Mouse (Mus musculus): Measurements from ENCODE around the gene Tcp11.

DNA sequence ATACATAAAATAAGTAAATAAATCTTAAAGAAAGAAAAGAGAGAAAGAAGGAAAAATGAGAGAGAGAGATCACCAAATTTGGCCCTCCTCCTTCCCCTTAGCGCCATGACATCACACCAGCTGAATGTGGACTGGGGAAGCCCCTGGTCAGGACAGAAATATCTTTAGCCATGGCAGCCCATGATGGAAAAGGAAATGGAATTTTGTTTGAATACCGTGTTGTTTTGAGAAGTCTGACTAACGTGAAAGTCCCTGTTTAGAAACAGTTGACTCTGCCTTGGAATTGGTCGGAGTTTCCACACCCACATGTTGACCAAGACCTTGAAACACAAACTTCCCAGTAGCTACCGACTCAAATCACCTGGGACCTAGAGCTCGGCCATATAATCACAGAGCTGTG, 24.0 kb upstream of the Tcp11 start:
- no peak for TF ChIP-seq POLR2A (IDR thresholded peaks at IDR 0.05; ENCODE audit: low read depth, low read length)
- TF ChIP-seq CTCF (conservative IDR thresholded peaks at IDR 0.05; ENCODE audit: insufficient read depth, insufficient read length, low read depth, low read length) = no peak
